Mouse (Mus musculus) right cerebral cortex, postnatal 10 days (tissue): Measurements from ENCODE around the gene Mpst.

Source experiments
- DNase-seq, 2 experiments: peaks; one replicate each; pipeline ENCODE4 v3.0.0; 2021; ENCODE audit warnings: low spot score in 2 of 2

The Mpst gene

DNA sequence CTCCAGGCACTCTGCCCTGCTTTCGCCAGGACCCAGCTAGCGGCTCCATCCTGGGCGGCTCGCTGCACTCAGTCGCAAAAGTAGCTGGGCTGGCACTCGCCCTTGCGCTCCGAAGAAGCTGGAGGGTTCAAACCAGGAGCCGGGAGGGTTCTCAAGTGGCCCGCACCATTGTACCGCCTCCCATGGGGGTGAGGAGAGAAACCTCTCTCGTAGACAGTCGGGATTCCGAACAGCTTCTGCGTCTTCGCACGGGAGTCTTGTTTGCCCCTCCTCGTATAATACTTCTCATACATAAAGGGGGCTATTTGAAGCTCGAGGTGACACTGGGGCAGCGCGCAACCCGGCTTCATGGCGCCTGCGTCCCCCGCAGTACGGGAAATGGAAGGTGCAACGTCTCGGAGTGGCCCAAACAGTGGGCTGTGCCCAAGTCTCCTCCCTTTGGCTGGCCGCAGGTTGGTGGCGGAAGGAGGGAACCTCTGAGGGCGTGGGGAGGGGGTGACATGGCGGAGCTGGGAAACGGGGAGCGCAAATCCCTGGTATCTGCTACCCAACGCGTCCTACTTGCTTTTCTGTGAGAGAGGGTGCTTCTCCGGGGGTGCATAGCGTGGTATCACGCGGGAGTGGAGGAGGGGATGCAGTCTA, at the start of gene Mpst:
Gene Mpst (plus strand): TSS at position 124 of the 642 bp plus-strand sequence.
- peak; percentile 89 to 91 for DNase-seq

DNA sequence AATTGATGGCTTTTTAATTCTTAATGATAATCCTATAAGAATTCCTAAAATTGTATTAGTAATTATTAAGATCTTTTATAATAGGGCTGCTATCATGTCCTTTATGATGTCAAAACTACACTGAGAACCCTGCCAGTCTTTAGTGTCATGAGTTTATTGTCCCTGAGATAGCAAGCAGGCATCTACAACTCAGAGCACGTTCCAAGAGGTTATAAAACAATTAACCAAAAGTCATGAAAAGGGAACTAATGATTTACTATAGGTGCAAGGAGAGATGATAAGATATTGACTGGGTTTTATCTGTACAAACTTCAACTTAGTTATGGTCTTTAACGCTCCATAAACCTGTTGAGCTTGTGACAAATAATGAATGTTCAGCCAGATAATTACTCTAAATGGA, 40.3 kb upstream of the Mpst start:
- no peak for DNase-seq

DNA sequence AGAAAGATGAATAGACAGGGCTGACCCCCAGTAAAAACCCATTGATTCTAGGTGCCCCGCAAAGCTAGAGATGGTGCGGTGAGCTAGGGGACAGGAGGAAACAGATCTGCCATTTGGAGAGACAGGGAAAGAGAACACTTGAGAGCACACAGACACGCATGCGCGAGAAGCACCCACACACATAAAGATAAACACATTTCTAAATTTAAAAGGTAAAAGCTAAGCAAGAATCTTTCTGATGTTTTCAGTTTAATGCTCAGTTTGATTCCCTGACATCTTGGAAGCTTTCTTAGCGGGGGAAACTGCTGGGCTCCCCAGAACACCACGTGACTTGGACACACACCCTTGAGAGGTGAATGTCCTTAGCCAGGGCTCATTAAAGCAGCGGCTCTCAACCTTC, 39.3 kb upstream of the Mpst start:
- peak; percentile 57 to 63 for DNase-seq

DNA sequence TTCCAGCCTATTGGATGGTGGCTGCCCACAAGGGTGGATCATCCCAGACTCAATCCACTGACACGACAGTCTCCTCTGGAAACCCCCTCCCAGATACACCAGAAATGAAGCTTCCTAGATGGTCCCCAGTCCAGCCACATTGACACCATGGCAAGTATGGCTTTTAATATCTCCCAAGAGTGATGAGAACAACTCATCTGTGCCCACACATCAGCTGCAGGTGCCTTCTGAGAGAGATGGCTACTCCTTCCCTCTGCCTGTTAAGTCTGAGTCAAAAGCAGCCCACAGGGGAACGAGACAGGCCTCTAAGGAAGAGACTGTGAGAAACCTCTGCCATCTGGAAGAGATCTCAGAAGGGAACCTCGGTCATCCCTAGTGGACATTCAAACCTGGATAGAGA, 38.4 kb upstream of the Mpst start:
- DNase-seq, result no peak

DNA sequence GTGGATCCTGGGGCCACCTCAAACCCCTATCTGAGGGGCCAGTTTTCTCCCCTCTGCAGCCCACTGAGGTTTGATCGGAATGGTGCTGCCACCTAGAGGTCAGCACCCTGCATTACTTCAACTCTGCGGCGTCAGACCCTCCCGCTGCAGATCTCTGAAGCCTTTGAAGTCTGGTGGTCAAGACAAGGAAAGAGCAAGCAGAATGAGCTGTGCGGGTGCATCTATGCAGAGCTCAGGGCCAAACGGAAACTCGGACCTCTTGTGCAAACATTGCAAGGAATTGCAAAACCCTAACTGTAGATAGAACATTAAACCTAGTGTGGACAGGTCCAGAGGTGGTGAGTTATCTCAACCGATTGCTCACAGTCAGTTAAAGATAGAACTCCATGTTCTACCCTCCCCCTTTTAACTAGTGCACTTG, 37.3 kb upstream of the Mpst start:
- peak in 1 of 2 experiments; percentile 53 for DNase-seq

DNA sequence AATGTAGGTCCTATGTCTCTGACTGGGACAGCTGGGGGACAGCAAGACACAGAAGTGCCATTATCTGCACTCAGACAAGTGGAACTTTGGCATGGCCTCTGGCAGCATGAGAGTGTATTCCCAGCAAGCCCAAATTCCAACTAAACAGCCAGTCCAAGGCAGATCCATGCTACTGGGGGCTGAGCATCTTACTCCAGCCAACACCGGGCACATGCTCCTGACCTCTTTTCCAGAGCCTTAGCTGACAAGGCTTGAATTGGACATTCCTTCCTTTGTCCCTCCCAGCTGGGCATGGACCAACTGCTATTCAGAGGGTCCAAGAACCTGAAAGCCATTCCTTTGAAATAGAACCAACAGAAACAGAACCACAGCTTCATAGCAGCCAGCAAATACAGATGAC, 36.6 kb upstream of the Mpst start:
- DNase-seq, result peak; percentile 62 to 80

DNA sequence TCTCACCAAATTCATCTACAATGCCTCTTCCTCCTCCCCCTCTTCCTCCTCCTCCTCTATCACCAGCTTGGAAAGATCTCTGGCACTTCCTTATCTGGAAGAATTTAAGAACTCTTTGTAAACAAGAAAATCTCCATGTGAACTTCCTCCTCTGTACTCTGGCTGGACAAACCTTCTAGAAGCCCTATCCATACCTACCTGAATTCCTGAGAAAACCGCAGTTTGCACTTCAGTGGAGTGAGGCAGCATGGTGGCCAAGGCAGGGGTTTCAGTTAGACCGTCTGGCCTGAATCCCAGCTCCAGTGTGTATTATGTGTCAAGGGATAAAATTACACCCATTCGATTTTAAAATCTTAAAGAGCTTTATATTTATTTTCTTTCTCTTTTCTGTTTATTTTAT, 33.4 kb upstream of the Mpst start:
- no peak for DNase-seq

DNA sequence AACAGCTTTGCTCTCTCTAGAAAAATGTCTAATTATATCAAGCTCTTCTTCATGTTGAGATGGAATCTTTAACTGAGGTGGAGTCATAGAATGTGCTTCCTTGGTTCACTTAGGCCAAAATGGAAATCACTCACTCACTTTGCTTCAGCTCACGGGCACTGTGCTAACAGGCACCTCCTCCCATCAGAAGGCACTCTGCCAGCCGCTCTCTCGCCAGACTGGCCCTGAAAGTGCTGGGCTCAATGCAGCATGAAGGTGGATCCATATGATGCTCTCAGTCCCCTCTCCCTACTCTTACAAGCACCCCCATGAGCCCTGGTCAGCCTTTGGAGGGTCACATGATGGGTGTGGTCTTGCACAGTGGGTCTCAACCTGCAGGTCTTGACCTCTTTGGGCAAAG, 32.0 kb upstream of the Mpst start:
- peak; percentile 66 to 75 for DNase-seq

DNA sequence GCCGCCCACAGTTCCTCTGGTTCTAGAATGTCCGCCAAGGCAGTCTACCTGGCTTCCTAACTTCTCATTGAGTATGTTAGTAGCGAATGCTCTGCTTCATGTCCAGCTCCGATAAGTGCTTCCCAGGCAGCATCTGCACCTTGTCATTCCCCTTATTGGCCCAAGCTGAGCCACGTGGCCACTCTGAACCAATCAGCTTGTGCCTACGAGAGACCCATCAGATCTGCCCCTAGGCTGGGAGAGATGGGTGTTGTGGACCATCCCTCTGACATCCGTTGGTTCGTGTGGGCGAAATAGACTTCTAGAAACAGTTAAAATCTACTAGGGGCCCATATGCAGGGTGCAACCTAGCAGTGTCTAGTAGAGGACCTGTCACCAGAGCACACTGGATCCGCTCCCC, 28.4 kb upstream of the Mpst start:
- no peak for DNase-seq

DNA sequence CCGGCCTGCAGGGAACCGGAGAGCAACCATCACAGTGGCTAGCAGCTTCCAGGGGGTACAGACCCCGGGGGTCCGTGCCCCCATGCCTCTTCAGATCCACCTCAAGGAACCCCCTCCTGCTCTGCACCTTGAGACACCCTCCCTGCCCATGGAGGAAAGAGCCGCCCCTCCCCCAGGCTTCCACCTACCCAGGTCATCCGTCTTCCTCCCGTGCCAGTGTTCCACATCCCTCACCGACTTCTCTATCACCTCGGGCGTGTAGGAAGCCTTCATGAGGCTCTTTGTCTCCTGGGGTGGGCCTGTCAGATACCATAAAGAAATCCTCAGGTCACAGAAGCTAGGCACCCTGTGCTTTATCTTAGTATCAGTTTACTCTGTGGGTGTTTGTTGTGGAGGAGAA, 27.7 kb upstream of the Mpst start:
- DNase-seq, result no peak

DNA sequence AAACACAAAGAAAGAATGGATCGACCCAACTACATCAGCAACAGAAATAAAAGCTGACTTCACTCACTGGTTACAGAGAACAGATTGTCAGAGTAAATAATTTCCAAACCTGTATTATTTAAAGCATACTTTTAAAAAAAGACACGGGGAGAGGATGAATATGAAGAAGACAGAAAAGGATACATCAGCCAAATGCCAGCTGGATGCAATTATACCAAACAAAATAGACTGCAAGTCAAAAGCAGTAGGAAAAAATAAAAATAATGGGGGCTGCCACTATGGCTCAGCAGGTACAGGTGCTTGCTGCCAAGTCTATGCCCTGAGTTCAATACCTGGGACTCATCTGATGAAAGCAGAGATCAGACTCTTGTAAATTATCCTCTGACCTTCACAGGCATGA, 26.0 kb upstream of the Mpst start:
- DNase-seq, result no peak

DNA sequence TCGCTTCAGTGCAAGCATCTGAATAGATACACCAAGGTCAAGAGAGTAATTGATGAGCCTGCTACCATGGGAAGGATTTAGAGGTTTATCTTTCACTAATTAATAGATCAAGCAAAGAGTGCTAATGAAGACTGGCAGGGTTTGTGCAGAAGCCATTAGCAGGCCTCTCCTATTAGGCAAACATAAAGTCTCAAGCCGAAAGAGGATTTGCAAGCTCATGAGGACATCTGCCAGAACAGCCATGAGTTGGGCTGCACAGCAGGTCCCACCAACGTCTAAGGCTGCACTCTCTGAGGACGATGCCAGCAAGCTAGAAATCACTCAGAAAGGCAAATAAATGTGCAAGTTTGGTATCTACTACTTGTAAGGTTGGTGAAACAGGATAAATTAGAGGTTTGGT, 25.5 kb upstream of the Mpst start:
- DNase-seq, result peak; percentile 49 to 56

DNA sequence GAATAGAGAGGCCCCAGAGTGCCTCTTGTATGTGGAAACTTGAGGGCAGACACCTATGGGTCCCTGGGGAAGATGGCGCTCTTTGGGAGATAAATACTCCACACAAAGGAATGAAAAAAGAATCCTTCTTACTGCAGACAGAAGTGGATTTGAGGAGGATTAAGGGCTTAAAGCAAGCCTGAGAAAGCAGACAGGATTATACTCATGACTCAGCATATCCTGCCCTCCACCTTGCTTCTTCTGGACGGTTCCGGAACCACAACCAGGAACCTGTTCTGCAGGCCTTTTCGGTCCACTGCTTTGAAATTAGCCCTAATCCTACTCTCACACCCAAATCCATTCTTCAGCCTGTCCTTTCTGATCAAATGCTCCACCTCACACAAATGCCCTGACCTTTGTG, 24.1 kb upstream of the Mpst start:
- no peak for DNase-seq

DNA sequence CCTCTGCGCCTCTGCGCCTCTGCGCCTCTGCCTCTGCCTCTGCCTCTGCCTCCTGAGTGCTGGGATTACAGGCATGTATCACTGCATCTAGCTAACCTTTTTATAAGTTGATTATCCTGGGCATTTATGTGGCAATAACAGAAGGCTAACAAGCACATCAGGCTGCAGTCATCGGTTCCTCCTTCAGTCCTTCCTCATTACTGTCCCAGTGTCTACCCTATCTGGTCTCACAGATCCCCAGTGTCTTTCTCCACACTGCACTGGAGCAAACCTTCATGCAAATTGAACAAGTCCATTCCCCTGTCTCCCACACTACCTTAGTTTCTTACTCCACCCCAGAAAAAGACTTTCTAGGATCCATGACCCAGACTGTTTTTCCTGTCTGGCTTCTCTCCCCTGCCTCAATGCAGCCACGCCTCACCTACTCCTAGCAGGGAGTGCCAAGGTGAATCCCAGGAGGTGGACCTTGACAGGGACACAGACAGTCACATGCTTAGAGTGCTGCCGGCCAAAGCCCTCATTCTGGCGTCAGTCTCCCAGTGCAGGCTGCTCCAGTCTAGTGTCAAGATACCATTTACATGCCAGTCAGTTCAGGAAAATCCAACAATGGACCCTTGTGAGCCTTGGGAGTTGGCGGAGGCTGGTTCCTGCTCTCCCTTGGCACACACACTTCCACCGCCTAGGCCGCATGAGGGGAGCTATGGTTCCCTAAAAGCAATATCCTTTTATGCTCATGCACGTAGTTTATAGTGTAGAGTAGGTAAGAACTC, 22.6 kb upstream of the Mpst start:
- DNase-seq, result peak; percentile 73 to 83

DNA sequence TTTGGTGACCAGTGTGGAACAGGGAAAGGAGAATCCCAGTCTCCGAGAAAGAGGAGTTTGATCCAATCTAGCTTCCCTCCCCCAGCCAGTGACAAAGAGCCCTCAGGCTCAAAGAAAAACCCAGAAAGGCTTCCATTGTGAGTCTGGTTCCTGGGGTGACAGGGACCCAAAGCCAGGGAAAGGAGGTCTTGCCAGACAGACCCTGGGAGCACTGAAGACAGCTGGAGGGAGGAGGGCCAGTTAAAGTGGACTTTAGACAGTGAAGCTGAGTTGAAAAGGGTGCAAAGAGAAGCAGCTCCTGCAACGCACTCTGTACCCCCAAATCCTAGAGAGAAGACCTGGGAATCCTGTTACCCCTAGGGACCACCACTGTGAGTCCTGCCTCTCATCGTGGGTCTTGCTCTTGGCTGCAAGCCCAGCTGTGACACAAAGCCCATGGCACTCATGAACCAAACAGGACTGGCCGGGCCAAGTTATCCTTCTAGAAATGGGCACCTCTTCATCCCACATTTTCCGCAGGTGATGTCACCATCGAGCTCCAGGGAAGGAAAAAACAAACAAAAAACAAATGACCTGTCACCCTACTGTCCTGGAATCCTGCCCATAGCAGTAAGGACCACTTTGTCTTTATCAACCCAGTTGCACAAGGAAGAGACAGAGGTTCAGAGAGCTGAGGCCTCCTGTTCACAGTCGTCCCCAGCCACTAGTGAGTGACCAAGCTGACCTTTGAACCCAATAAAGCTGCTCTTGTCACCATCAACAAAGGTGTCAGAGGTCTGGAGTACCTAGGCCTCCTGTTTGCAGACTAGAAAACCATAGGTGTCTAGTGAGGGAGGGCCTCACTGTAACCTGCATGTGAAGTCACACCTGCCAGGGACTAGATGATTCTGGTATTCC, 21.7 kb upstream of the Mpst start:
- peak; percentile 64 to 67 for DNase-seq

DNA sequence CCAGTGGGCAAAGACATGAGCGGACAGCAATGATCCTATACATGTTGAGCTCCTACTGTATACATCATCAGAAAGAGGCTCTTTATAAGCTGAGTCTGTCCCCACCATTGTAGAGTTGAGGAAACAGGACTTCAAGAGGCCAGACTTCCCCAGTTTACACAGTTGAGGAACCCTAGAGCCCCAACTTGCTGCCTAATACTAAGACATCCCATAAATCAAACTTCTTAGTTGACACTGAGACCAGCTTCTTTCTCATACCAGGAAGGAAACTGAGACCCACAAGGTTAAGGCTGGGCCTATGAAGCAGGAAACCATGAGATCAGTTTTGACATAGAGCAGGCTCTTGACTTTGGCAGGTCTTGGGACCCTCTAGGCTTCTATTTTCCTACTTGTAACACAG, 20.7 kb upstream of the Mpst start:
- DNase-seq, result no peak

DNA sequence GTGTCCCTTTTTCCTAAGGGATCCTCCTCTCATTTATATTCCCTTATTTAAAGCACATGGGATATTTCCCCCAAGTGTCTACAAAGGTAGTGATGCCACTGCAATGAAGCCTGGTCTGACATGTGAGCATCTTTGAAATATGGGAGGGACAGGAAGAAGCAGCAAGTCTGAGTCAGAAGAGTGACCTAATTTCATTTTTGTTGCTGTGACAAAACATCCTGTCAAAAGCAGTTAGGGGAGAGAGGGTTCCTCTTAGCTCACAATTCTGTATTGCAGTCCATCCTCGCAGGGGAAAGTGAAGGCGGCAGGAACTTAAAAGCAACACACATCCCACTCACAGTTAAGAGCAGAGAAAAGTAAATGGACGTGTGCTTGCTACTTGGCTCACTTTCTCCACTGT, 15.4 kb upstream of the Mpst start:
- no peak for DNase-seq

DNA sequence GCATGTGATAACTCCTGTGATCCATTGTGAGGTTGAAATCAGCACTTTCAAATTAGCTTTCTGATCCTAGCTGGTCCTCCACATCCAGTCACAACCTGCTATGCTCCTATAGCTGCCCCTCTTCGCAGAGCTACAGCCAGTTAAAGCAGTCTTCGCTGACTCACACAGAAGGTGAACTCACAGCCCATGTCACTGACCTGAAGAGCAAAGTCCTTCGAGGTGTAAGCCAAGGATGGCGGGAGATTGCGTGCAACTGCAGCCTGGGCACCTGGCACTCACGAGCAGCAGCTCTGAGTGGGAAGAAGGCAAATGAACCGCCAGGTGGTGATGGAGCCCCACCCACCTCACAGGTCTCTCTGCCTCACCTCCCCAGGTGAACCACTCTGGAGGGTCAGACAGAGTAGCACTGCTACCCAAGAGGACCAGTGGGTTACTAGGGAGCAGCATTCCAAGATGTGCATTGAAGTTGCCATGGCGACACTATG, 10.7 kb upstream of the Mpst start, which contains the start of gene Tex33:
Gene Tex33 (minus strand): TSS at position 435 of the 485 bp plus-strand sequence.
- no peak for DNase-seq

DNA sequence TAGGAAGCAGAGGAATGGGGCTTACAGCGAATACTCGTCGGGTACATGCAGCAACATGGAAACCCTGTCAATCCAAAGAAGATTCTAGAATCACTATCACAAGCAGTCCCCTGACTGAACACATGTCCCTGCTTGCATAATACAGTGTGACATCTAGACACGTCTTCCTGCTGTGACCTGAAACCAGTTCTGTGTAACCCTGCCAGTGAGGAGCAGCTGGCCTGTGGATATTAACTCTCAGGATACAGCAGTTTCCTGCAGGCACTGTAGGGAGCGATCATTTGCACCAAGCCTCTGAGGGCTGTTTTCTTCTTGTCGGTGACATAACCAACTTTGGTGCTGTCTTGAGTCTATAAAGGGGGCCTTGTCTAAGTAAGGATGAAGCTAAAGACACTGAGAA, 4.9 kb upstream of the Mpst start:
- DNase-seq, result no peak

DNA sequence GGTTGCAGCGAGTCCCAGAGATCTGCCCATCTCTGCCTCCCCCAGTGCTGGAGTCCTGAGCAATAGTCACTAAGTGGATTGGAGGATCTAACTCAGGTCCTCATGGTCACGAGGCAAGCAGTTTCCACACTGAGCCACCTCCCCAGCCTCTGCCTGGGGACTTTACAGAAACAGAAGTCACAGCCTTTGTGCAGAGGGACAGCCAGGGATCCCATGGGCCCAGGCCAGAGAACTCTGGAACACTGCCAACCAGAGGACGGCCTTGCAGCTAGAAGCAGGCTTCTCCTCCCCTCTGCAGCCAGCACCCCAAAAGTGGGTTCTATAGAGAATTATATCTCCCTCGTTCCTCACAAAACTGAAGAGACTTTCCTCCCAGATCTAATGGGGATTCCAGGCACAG, 4.3 kb upstream of the Mpst start:
- peak; percentile 79 to 81 for DNase-seq

DNA sequence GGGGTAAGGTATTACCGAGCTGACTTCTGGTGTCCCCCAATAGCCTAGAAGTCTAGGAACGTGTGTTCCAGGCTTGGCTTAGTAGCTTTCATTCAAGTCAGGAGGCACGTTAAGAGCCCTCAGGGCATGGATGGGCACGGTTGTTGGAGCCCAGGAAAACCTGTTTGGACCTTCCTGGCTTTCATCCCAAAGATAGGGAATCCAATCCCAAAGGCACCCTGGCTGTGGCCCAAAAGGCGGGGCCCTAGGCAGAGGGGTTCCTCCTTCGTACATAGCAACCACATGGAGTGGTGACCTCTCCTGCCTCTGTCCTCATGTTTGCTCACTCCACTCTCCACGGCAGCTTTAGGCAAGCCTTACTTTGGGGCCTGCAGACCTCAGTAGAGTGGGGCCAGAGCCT, 3.8 kb upstream of the Mpst start:
- DNase-seq, result no peak

DNA sequence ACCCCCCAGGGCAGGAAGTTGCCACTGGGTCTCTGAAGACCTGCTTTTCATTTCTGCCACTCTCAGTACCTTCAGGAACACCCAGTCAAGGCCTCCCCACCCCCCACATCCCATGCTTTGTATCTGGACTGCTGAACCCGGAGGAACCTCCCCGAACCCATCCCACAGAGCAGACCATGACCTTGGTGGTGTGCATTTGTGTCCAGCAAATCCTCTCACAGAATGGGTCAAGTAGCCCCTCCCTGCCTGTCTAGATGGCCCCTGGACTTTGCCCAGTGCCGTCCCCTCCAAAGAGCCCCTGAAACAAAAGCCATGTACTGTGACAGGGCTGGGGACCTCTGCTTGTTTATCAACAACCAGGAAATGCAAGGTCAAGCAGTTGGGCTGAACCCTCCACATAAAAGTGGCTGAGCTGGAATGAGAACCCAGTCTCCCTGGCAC, 2.9 kb upstream of the Mpst start:
- no peak for DNase-seq
